Mouse (Mus musculus): Measurements from ENCODE around the gene Gm42420.

DNA sequence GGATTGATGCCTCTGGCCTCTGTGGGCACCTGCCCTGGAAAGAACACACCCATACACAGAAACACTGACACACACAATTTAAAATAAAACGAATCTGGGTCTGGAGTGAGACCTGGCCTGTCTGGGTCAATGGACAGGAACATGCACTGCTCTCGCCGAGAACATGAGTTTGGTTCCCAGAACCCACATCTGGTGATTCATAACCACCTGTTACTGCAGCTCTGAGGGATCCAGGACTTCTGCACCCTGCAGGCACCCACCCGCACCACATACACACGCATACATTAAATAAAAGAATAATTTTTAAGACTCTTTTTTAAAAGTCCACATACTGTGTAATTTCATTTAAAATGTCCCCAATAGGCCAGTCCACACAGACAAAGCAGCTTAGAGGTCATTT lies 48.3 kb upstream of the Gm42420 start:
- TF ChIP-seq CTCF (IDR thresholded peaks at IDR 0.05; ENCODE audit: borderline replicate concordance, insufficient read depth, low read depth, low read length) (no peak), POLR2A (IDR thresholded peaks at IDR 0.05; ENCODE audit: borderline replicate concordance, insufficient read depth, low read length) (no peak)
